7 mouse cellular contexts compared by ENCODE assay signal in the genomic region with DNA sequence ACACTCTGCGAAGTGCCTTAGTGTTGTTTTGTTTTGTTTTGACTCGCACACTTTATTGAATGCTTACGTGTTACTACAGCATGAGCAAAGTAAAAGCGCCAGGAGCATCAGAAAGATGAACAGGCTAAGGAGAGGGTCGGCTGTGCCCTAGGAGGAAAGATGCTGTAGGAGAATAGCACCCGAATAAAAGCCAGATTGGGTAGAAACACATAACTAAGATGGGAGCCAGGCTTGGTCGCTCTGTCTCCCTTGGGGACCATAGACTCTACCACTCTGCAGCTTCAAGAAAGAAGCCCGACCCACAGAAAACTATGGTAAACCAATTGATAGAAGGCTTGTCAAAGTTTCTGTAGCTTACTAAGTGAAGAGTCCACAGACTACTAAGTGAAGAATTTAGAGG. TPM values are rescaled to one million over a fixed set of nuclear protein-coding genes. Genes with fewer than 3 reads are reported as not detected.
A peak's percentile ranks its signal among the peaks of the same experiment; 100 is the strongest.
DNase-seq lines count a peak whose midpoint lies in the region; ATAC-seq and TF ChIP-seq lines count a peak whose summit lies in the region.

No protein-coding gene starts in this region.

- TF ChIP-seq POLR2A in spleen, adult 2 months (IDR thresholded peaks at IDR 0.05; ENCODE audit: low read depth, low read length), result no peak
- no peak for TF ChIP-seq POLR2A in small intestine, adult 2 months (IDR thresholded peaks at IDR 0.05; ENCODE audit: low read depth, low read length)

- peaks cover 6% of the 10 kb centered on the region for H3K36me3 ChIP-seq in spleen, adult 2 months (ENCODE audit: control insufficient read depth, insufficient read depth, low read length)
- peaks cover 13% of the 10 kb centered on the region for H3K36me3 ChIP-seq in erythroblast, embryonic 14.5 days (ENCODE audit: control insufficient read depth)
- H3K36me3 ChIP-seq in limb, embryonic 12.5 days, result peaks cover 10% of the 10 kb centered on the region; the same call in 1 of the 2 replicates
- peaks cover 2% of the 10 kb centered on the region for H3K36me3 ChIP-seq in small intestine, adult 2 months (ENCODE audit: control insufficient read depth, insufficient read depth, low read length)

- ATAC-seq in limb, embryonic 12.5 days (ENCODE audit: insufficient number of reproducible peaks, insufficient read depth, low FRiP score, low TSS enrichment, low read depth), result no peak

- no peaks in the 10 kb centered on the region for H3K27me3 ChIP-seq in spleen, adult 2 months (ENCODE audit: control insufficient read depth, insufficient read depth, low read length)
- H3K27me3 ChIP-seq in erythroblast, embryonic 14.5 days (ENCODE audit: control insufficient read depth), result no peaks in the 10 kb centered on the region
- no peaks in the 10 kb centered on the region for H3K27me3 ChIP-seq in limb, embryonic 12.5 days
- no peaks in the 10 kb centered on the region for H3K27me3 ChIP-seq in small intestine, adult 2 months (ENCODE audit: control insufficient read depth, insufficient read depth, low read length)

- peak overlapping the region; percentile 75 for H3K9ac ChIP-seq in limb, embryonic 12.5 days (replicated peaks)

- H3K9me3 ChIP-seq in erythroblast, embryonic 14.5 days (ENCODE audit: control insufficient read depth, low read length), result no peaks in the 10 kb centered on the region
- no peaks in the 10 kb centered on the region for H3K9me3 ChIP-seq in limb, embryonic 12.5 days

- peak overlapping the region; percentile 79 for H3K4me3 ChIP-seq in spleen, adult 2 months (ENCODE audit: extremely low read depth, insufficient read depth, insufficient read length)
- peak overlapping the region; percentile 75 for H3K4me3 ChIP-seq in erythroblast, embryonic 14.5 days (replicated peaks)
- H3K4me3 ChIP-seq in limb, embryonic 12.5 days (replicated peaks), result peak overlapping the region; percentile 72
- peak overlapping the region; percentile 77 for H3K4me3 ChIP-seq in small intestine, adult 2 months (ENCODE audit: low read depth, low read length)

- WGBS in spleen, adult 2 months, result 7% methylated on average over 8 of the region's 8 CpGs
- 15% methylated on average over 8 of the region's 8 CpGs for whole genome bisulfite sequencing in limb, embryonic 12.5 days
- WGBS in small intestine, adult 2 months, result 2% methylated on average over 8 of the region's 8 CpGs

- H3K4me1 ChIP-seq in spleen, adult 2 months (ENCODE audit: control insufficient read depth, insufficient read depth, insufficient read length), result no peaks in the 10 kb centered on the region; the same call in none of the 2 replicates
- peaks cover 30% of the 10 kb centered on the region for H3K4me1 ChIP-seq in erythroblast, embryonic 14.5 days (ENCODE audit: control insufficient read depth)
- peaks cover 12% of the 10 kb centered on the region; the same call in 1 of the 2 replicates for H3K4me1 ChIP-seq in limb, embryonic 12.5 days (replicated peaks)
- no peaks in the 10 kb centered on the region; the same call in 1 of the 2 replicates for H3K4me1 ChIP-seq in small intestine, adult 2 months (ENCODE audit: control insufficient read depth, insufficient read depth, insufficient read length, low read length)

- DNase-seq in spleen, adult 2 months (ENCODE audit: low read depth in 1 of 2, low spot score in 2 of 2), result no peak
- no peak for DNase-seq in spleen, postnatal 4 days (ENCODE audit: low spot score in 2 of 2)
- DNase-seq in spleen, postnatal 36 days (ENCODE audit: low spot score in 2 of 2), result no peak
- no peak for DNase-seq in ovary, postnatal 36 days (ENCODE audit: low spot score)

- no peak for TF ChIP-seq CTCF in spleen, adult 2 months (IDR thresholded peaks at IDR 0.05; ENCODE audit: extremely low read depth, insufficient read depth, insufficient read length, insufficient replicate concordance)
- TF ChIP-seq CTCF in small intestine, adult 2 months (IDR thresholded peaks at IDR 0.05; ENCODE audit: extremely low read depth, insufficient read length, insufficient replicate concordance, low read depth, low read length), result no peak

- H3K27ac ChIP-seq in spleen, adult 2 months (ENCODE audit: insufficient read depth, low read length), result no peak overlapping the region
- H3K27ac ChIP-seq in limb, embryonic 12.5 days, result peak overlapping the region; percentile 58; the same call in 1 of the 2 replicates
- H3K27ac ChIP-seq in small intestine, adult 2 months (ENCODE audit: insufficient read depth, low read depth, low read length), result peak overlapping the region; percentile 1; the same call in 1 of the 2 replicates

- peak overlapping the region; percentile 77 for H3K4me2 ChIP-seq in limb, embryonic 12.5 days

RNA-seq across cellular contexts. Expression of a gene that starts 0.5 kb away (rescaled TPM):
- polyA plus RNA-seq in spleen, adult 2 months (2012; rRNA removed), result 6.8 and 7.6 TPM in 2 replicates
- polyA plus RNA-seq in erythroblast, embryonic 14.5 days (2012), result 0.14 and 0.15 TPM in 2 replicates
- polyA plus RNA-seq in limb, embryonic 12.5 days (2016; fragmentation: Nextera tagmentation; extraction: Ambion mirVana), result 52.7 and 53.9 TPM in 2 replicates
- polyA plus RNA-seq in small intestine, adult 2 months (2012; rRNA removed), result 6.8 and 7.5 TPM in 2 replicates
